Mouse (Mus musculus): ENCODE measurements around the gene Olfr463. TPM values are rescaled to one million over a fixed set of nuclear protein-coding genes. Genes with fewer than 3 reads are reported as not detected.
"Not testable (repeated sequence)": the region's sequence is repeated elsewhere in the genome, so short reads cannot be mapped to it uniquely, and the experiment has no call there.

The Olfr463 gene
- polyA plus RNA-seq, 1 experiment from 2014 or later: not detected

GRCm38 (mm10) chr11:87875436-87875835 is 21.8 kb downstream of the Olfr463 start, which contains the start of gene Epx:
Gene Epx, minus strand, starts transcription at chr11:87875536.
- no peak within 1 kb of the TSS for H3K9ac ChIP-seq
- no peaks in the 10 kb centered on the region for H3K9me3 ChIP-seq
- 86% methylated on average over 6 of the region's 6 CpGs for WGBS
- no peaks in the 10 kb centered on the region for H3K36me3 ChIP-seq
- H3K4me2 ChIP-seq: no peak within 1 kb of the TSS
- ATAC-seq (ENCODE audit: low FRiP score): no peak
- no peaks in the 10 kb centered on the region for H3K27me3 ChIP-seq
- H3K4me3 ChIP-seq: no peak within 1 kb of the TSS
- H3K4me1 ChIP-seq (replicated peaks): no peaks in the 10 kb centered on the region
- H3K27ac ChIP-seq: no peak within 1 kb of the TSS

GRCm38 (mm10) chr11:87871766-87872165 is 25.4 kb downstream of the Olfr463 start:
- Histone ChIP-seq H3K27me3 (no peaks in the 10 kb centered on the region), H3K9me3 (no peaks in the 10 kb centered on the region), H3K4me1 (replicated peaks) (no peaks in the 10 kb centered on the region), H3K4me3 (no peak overlapping the region), H3K9ac (no peak overlapping the region), H3K4me2 (no peak overlapping the region), H3K27ac (no peak overlapping the region), H3K36me3 (no peaks in the 10 kb centered on the region)
- no peak for ATAC-seq (ENCODE audit: low FRiP score)
- 50% methylated on average over 8 of the region's 8 CpGs for WGBS

GRCm38 (mm10) chr11:87870096-87870495 is 27.1 kb downstream of the Olfr463 start:
- Histone ChIP-seq H3K9ac (no peak overlapping the region), H3K9me3 (no peaks in the 10 kb centered on the region), H3K4me2 (no peak overlapping the region), H3K27ac (no peak overlapping the region), H3K27me3 (no peaks in the 10 kb centered on the region), H3K36me3 (no peaks in the 10 kb centered on the region), H3K4me3 (no peak overlapping the region), H3K4me1 (replicated peaks) (no peaks in the 10 kb centered on the region)
- WGBS: 81% methylated on average over 2 of the region's 2 CpGs
- ATAC-seq (ENCODE audit: low FRiP score): no peak

GRCm38 (mm10) chr11:87866891-87867290 is 30.3 kb downstream of the Olfr463 start:
- H3K4me2 ChIP-seq; H3K27ac ChIP-seq; H3K9me3 ChIP-seq; ATAC-seq (ENCODE audit: low FRiP score); H3K4me3 ChIP-seq; H3K27me3 ChIP-seq; H3K9ac ChIP-seq; H3K4me1 ChIP-seq (replicated peaks): not testable (repeated sequence)
- H3K36me3 ChIP-seq: peaks cover 17% of the 10 kb centered on the region
- WGBS: 89% methylated on average over 1 of the region's 2 CpGs

- H3K27ac ChIP-seq: no peak overlapping the region
- H3K27me3 ChIP-seq: no peaks in the 10 kb centered on the region
- no peak for ATAC-seq (ENCODE audit: low FRiP score)
- peaks cover 40% of the 10 kb centered on the region for H3K36me3 ChIP-seq
- no peaks in the 10 kb centered on the region for H3K9me3 ChIP-seq
- no peak overlapping the region for H3K4me2 ChIP-seq
- H3K9ac ChIP-seq: peak overlapping the region; percentile 24; the same call in 1 of the 2 replicates
- 95% methylated on average over 13 of the region's 13 CpGs for WGBS
- H3K4me1 ChIP-seq (replicated peaks): no peaks in the 10 kb centered on the region
- H3K4me3 ChIP-seq: no peak overlapping the region
These were observed 34.4 kb downstream of the Olfr463 start for GRCm38 (mm10) chr11:87862805-87863204.

- Histone ChIP-seq H3K27ac (no peak overlapping the region), H3K4me3 (no peak overlapping the region), H3K27me3 (no peaks in the 10 kb centered on the region), H3K4me2 (no peak overlapping the region), H3K9me3 (no peaks in the 10 kb centered on the region), H3K36me3 (peaks cover 58% of the 10 kb centered on the region), H3K9ac (no peak overlapping the region), H3K4me1 (replicated peaks) (no peaks in the 10 kb centered on the region)
- 64% methylated on average over 9 of the region's 9 CpGs for WGBS
- ATAC-seq (ENCODE audit: low FRiP score): no peak
These were observed 36.8 kb downstream of the Olfr463 start for GRCm38 (mm10) chr11:87860426-87860825.

GRCm38 (mm10) chr11:87859273-87859672 is 37.9 kb downstream of the Olfr463 start:
- no peak overlapping the region for H3K4me2 ChIP-seq
- peaks cover 58% of the 10 kb centered on the region for H3K36me3 ChIP-seq
- no peaks in the 10 kb centered on the region for H3K4me1 ChIP-seq (replicated peaks)
- no peak overlapping the region for H3K27ac ChIP-seq
- H3K27me3 ChIP-seq: no peaks in the 10 kb centered on the region
- 92% methylated on average over 11 of the region's 11 CpGs for WGBS
- H3K4me3 ChIP-seq: no peak overlapping the region
- no peak for ATAC-seq (ENCODE audit: low FRiP score)
- no peak overlapping the region for H3K9ac ChIP-seq
- H3K9me3 ChIP-seq: no peaks in the 10 kb centered on the region

GRCm38 (mm10) chr11:87854550-87854949 is 42.6 kb downstream of the Olfr463 start:
- no peak overlapping the region for H3K4me3 ChIP-seq
- ATAC-seq (ENCODE audit: low FRiP score): no peak
- WGBS: 93% methylated on average over 7 of the region's 7 CpGs

GRCm38 (mm10) chr11:87853597-87853954 is 43.6 kb downstream of the Olfr463 start:
- H3K4me2 ChIP-seq: peak overlapping the region; percentile 80
- peak overlapping the region; percentile 77 for H3K9ac ChIP-seq
- peak; percentile 58; the same call in 1 of the 2 replicates for ATAC-seq (ENCODE audit: low FRiP score)
- peaks cover 26% of the 10 kb centered on the region for H3K36me3 ChIP-seq
- peak overlapping the region; percentile 59 for H3K4me3 ChIP-seq
- peaks cover 11% of the 10 kb centered on the region for H3K4me1 ChIP-seq (replicated peaks)
- H3K27me3 ChIP-seq: no peaks in the 10 kb centered on the region
- WGBS: 38% methylated on average over 8 of the region's 8 CpGs
- peak overlapping the region; percentile 85 for H3K27ac ChIP-seq
- no peaks in the 10 kb centered on the region for H3K9me3 ChIP-seq

More at GRCm38 (mm10) chr11:87854550-87854949, 42.6 kb downstream of the Olfr463 start:
- H3K4me2 ChIP-seq: no peak overlapping the region
- peaks cover 28% of the 10 kb centered on the region for H3K36me3 ChIP-seq
- no peak overlapping the region for H3K27ac ChIP-seq
- no peak overlapping the region for H3K9ac ChIP-seq
- H3K4me1 ChIP-seq (replicated peaks): peaks cover 11% of the 10 kb centered on the region
- no peaks in the 10 kb centered on the region for H3K9me3 ChIP-seq
- no peaks in the 10 kb centered on the region for H3K27me3 ChIP-seq

- Histone ChIP-seq H3K4me2 (peak within 1 kb of the TSS; percentile 80), H3K4me1 (replicated peaks) (peaks cover 11% of the 10 kb centered on the region), H3K27me3 (no peaks in the 10 kb centered on the region), H3K36me3 (peaks cover 20% of the 10 kb centered on the region), H3K27ac (peak within 1 kb of the TSS; percentile 85), H3K4me3 (peak within 1 kb of the TSS; percentile 59), H3K9ac (peak within 1 kb of the TSS; percentile 77), H3K9me3 (no peaks in the 10 kb centered on the region)
- peak; percentile 93 for ATAC-seq (ENCODE audit: low FRiP score)
- WGBS: 5% methylated on average over 40 of the region's 40 CpGs
These were observed 44.2 kb downstream of the Olfr463 start, which contains the start of gene Mks1 for GRCm38 (mm10) chr11:87852690-87853596. Gene Mks1, plus strand, starts transcription at chr11:87853215.

- ATAC-seq (ENCODE audit: low FRiP score): no peak
- no peak overlapping the region for H3K27ac ChIP-seq
- 69% methylated on average over 6 of the region's 6 CpGs for WGBS
- H3K9me3 ChIP-seq: no peaks in the 10 kb centered on the region
- no peak overlapping the region for H3K4me2 ChIP-seq
- H3K9ac ChIP-seq: no peak overlapping the region
- no peaks in the 10 kb centered on the region for H3K36me3 ChIP-seq
- H3K4me3 ChIP-seq: no peak overlapping the region
- H3K27me3 ChIP-seq: no peaks in the 10 kb centered on the region
- peaks cover 5% of the 10 kb centered on the region; the same call in 1 of the 2 replicates for H3K4me1 ChIP-seq (replicated peaks)
These were observed 49.3 kb downstream of the Olfr463 start for GRCm38 (mm10) chr11:87847884-87848283.

GRCm38 (mm10) chr11:87846968-87847600 is 50.1 kb downstream of the Olfr463 start:
- ATAC-seq (ENCODE audit: low FRiP score): no peak
- Histone ChIP-seq H3K4me3 (no peak overlapping the region), H3K27ac (no peak overlapping the region), H3K4me1 (replicated peaks) (no peaks in the 10 kb centered on the region), H3K4me2 (no peak overlapping the region), H3K27me3 (no peaks in the 10 kb centered on the region), H3K36me3 (no peaks in the 10 kb centered on the region), H3K9ac (no peak overlapping the region), H3K9me3 (no peaks in the 10 kb centered on the region)
- 84% methylated on average over 12 of the region's 12 CpGs for whole genome bisulfite sequencing
